Mouse (Mus musculus) embryonic facial prominence, embryonic 10.5 days (tissue): Measurements from ENCODE around the gene D1Pas1. TPM values are rescaled to one million over a fixed set of nuclear protein-coding genes. Genes with fewer than 3 reads are reported as not detected.

Experiments used
- polyA plus RNA-seq: library from polyadenylated mRNA; unstranded; fragments of >200 nt; fragmentation: Nextera tagmentation; extraction: Ambion mirVana; gene quantifications from 2 replicates; pipeline ENCODE4 v1.2.1, GENCODE M21; 2016

Gene D1Pas1
- polyA plus RNA-seq, 1 experiment from 2014 or later: 0.15 TPM

Other genes with a start within 250 kb of the D1Pas1 start
- gene Rrp15, start 218.1 kb upstream of the D1Pas1 start, polyA plus RNA-seq: 94.0 and 95.4 TPM in 2 replicates
- 1.1 and 1.9 TPM in 2 replicates for gene Spata17, start 248.0 kb downstream of the D1Pas1 start, polyA plus RNA-seq
- 25.0 and 27.6 TPM in 2 replicates for gene Gpatch2, start 248.1 kb downstream of the D1Pas1 start, polyA plus RNA-seq